Mouse (Mus musculus): Measurements from ENCODE around the gene Sec62. TPM values are rescaled to one million over a fixed set of nuclear protein-coding genes. Genes with fewer than 3 reads are reported as not detected.
"Not testable (repeated sequence)": the region's sequence is repeated elsewhere in the genome, so short reads cannot be mapped to it uniquely, and the experiment has no call there.

The Sec62 gene
- total RNA-seq, 2 experiments from 2014 or later = 39.3 to 41.5 TPM

- intact Hi-C loops (cut with DNase I) = no loop called here
- no peak for DNase-seq (ENCODE audit: low spot score)
Measured at GRCm38 (mm10) chr3:30826069-30826468, 33.4 kb downstream of the Sec62 start.

DNA sequence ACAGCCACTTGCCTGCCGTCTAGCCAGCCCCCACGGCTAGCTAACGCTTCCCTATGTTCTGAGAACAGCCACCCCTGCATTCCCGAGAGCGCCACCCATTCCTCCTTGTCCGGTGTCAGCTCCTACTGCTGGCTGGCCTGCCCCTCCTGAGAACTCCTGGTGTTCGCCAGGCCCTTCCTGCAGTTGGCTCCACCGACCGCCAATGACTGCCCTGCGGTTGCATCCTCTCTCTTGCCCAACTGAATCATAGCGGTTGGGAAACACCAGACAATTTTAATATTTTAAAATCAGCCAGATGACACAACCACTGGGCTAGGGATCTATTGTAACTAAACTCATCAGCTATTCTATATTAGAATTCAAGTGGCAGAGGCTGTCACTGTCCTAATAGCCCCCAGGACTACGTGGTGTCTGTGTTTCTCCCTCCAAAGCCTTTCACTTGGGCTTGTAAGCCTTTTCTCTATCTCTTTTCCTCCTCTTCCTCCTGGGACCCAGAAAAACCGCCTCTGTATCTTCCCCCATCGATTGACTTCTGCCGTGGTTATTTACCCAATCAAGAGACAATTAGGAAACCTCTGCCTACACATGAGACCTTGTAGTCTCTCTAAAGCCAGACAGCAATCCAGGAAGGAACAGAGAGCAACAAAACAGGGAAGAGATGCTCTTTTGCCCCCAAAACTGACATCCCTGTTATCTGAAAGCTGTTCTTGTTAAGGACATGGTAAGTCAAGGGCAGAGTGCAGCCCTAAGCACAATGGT is 39.4 kb downstream of the Sec62 start:
- no peak for DNase-seq (ENCODE audit: low spot score)
- intact Hi-C loops (cut with DNase I) = no loop called here

DNA sequence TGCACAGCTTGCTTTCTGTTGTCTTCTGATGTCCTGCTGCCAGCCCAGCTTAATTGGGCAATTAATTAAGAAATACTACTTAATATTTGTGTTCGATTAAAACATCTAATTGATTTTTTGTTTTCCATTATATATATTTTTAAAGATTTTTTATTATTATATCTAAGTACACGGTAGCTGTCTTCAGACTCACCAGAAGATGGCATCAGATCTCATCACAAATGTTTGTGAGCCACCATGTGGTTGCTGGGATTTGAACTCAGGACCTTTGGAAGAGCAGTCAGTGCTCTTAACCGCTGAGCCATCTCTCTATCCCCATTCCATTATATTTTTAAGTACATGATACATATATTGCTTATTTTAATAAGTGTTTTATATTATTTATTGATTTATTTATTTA is 40.6 kb downstream of the Sec62 start:
- no peak for DNase-seq (ENCODE audit: low spot score)
- intact Hi-C loops (cut with DNase I) = no loop called here

DNA sequence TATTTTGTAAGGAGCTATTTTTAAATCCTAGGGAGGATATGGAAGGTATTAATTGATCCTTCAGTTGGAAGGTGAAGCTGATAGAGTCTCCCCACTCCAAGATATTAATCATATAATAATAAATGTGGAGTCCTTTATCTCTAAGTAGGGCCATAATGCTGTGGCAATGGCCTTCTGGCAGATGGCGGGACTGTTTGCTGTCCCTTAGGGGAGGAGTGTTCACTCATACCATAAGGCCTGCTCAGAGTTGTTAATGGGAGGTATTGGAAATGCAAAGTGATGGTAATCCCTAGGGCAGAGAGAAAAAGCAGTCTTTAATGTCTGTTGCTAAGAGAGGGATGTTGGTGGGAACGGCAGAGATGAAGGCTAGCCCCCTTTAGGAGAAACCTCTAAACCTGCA is 53.1 kb downstream of the Sec62 start:
- no peak for DNase-seq (ENCODE audit: low spot score)
- intact Hi-C loops (cut with DNase I) = no loop called here

GRCm38 (mm10) chr3:30847413-30847812 is 54.7 kb downstream of the Sec62 start:
- intact Hi-C loops (cut with DNase I) = no loop called here
- no peak for DNase-seq (ENCODE audit: low spot score)

GRCm38 (mm10) chr3:30851422-30851821 is 58.7 kb downstream of the Sec62 start:
- DNase-seq (ENCODE audit: low spot score) = no peak
- intact Hi-C loops (cut with DNase I) = loop anchor here (10.0 kb wide), 1 partner anchor 157 kb away; the partner anchor contains the start of gene Lrrc31

GRCm38 (mm10) chr3:30853596-30853995 is 60.9 kb downstream of the Sec62 start:
- no peak for DNase-seq (ENCODE audit: low spot score)
- intact Hi-C loops (cut with DNase I) = loop anchor here (10.0 kb wide), 1 partner anchor 159 kb away; the partner anchor contains the start of gene Lrrc31

GRCm38 (mm10) chr3:30855604-30856458 is 63.2 kb downstream of the Sec62 start, which contains the start of gene Gpr160:
TSS of gene Gpr160 (plus strand) at chr3:30855950.
- intact Hi-C loops (cut with DNase I) = loop anchor here (5.0 to 10.0 kb wide), 2 partner anchors 71 to 161 kb away; partner anchors contain the start of gene Lrrc31
- peak; percentile 17 for DNase-seq (ENCODE audit: low spot score)

DNA sequence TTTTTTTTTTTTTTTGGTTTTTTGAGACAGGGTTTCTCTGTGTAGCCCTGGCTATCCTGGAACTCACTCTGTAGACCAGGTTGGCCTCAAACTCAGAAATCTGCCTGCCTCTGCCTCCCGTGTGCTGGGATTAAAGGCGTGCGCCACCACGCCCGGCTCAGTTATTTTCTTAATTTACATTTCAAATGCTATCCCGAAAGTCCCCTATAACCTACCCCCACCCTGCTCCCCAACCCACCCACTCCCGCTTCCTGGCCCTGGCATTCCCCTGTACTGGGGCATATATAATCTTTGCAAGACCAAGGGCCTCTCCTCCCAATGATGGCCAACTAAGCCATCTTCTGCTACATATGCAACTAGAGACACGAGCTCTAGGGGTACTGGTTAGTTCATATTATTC is 66.9 kb downstream of the Sec62 start:
- intact Hi-C loops (cut with DNase I) = loop anchor here (5.0 to 10.0 kb wide), 2 partner anchors 68 to 165 kb away; partner anchors contain the start of gene Lrrc31
- not testable (repeated sequence) for DNase-seq (ENCODE audit: low spot score)

DNA sequence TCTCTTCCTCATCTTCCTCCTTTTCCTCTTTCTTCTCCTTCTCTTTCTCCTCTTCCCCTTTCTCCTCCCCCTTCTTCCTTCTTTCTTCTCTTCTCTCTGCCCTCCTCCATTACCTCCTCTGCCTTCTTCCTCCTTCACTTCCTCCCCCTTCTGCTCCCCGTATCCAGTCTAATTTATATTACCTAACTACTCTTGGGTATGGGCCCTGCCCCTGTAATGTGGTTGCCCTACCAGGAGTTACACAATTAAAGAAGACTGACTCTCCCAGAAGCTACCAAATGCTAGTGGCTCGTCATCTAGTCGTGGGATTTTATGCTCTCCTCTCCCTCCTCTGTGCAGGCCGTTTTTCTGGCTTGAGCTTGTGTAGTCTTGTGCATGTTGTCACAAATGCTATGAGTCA is 68.0 kb downstream of the Sec62 start:
- DNase-seq (ENCODE audit: low spot score) = no peak
- intact Hi-C loops (cut with DNase I) = no loop called here

- no peak for DNase-seq (ENCODE audit: low spot score)
- intact Hi-C loops (cut with DNase I) = no loop called here
Measured at GRCm38 (mm10) chr3:30863712-30864435, 71.2 kb downstream of the Sec62 start.

- no peak for DNase-seq (ENCODE audit: low spot score)
- intact Hi-C loops (cut with DNase I) = no loop called here
Measured at GRCm38 (mm10) chr3:30864640-30865039, 72.0 kb downstream of the Sec62 start.

- DNase-seq (ENCODE audit: low spot score) = no peak
- intact Hi-C loops (cut with DNase I) = no loop called here
Measured at GRCm38 (mm10) chr3:30868176-30868575, 75.5 kb downstream of the Sec62 start.

GRCm38 (mm10) chr3:30868625-30869024 is 76.0 kb downstream of the Sec62 start:
- intact Hi-C loops (cut with DNase I) = no loop called here

DNA sequence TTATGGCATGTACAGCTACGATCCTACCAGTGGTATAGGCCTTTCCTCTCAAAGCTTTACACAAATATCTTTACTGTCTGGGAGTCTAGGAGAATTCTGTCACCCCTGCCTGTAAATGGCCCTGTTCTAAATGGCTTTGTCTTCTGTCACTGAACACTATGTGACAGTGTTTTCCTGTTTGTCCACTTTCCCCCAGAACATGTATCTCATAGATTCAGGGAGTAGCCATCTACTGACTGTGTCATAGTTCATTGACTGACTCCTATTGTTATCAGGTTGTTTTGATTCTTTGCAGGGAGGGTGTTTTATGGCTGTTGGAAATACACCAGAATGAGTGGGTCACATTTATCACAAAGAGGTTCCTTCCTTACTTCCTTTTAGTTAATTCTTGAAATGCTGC is 77.3 kb downstream of the Sec62 start:
- DNase-seq (ENCODE audit: low spot score) = no peak

More at GRCm38 (mm10) chr3:30868625-30869024, 76.0 kb downstream of the Sec62 start:
- DNase-seq (ENCODE audit: low spot score) = no peak

More for the DNA sequence above, 77.3 kb downstream of the Sec62 start:
- intact Hi-C loops (cut with DNase I) = no loop called here

Other genes with a start within 250 kb of the Sec62 start
- 10 to 100 TPM; 18.6 to 21.2 TPM for gene Mecom, start 244.9 kb upstream of the Sec62 start, total RNA-seq (2021)
- gene Actrt3, start 192.9 kb upstream of the Sec62 start, total RNA-seq (2021) = not detected
- 10 to 100 TPM; 16.4 to 18.1 TPM for gene Mynn, start 190.8 kb upstream of the Sec62 start, total RNA-seq (2021)
- gene Lrriq4, start 148.4 kb upstream of the Sec62 start, total RNA-seq (2021) = not detected
- gene Lrrc34, start 145.0 kb upstream of the Sec62 start, total RNA-seq (2021) = not detected
- gene Lrrc31, start 93.0 kb upstream of the Sec62 start, total RNA-seq (2021) = under 1 TPM; 0.17 to 0.39 TPM
- not detected for gene Samd7, start 46.6 kb upstream of the Sec62 start, total RNA-seq (2021)
- 1 to 10 TPM in 1 of 2 experiments, under 1 TPM in 1; 0.99 to 1.0 TPM for gene Gpr160, start 63.1 kb downstream of the Sec62 start, total RNA-seq (2021)
- gene Phc3, start 176.5 kb downstream of the Sec62 start, total RNA-seq (2021) = 10 to 100 TPM; 15.0 to 18.2 TPM
- gene Prkci, start 202.9 kb downstream of the Sec62 start, total RNA-seq (2021) = 10 to 100 TPM; 13.4 to 18.5 TPM